ENCODE assay signal across 19 mouse cellular contexts in genomic region chr1:143202182-143202581, GRCm38 (mm10).
DNase-seq lines count a peak whose midpoint lies in the region; ATAC-seq and TF ChIP-seq lines count a peak whose summit lies in the region.
"Had no signal": no experiment of that assay in that cellular context is flagged by ENCODE, and none has a peak within 500 bp of the region (broad histone marks: within the 10 kb centered on the region; RNA-seq: fewer than 3 reads in every experiment).

No protein-coding gene starts in this region.

- H3K4me1 ChIP-seq in heart, embryonic 14.5 days (ENCODE audit: control insufficient read depth in 2 of 2, insufficient read depth in 2 of 2, low read length in 2 of 2), result no peaks in the 10 kb centered on the region
- H3K4me1 ChIP-seq in heart, embryonic 10.5 days, result no peaks in the 10 kb centered on the region
- H3K4me1 ChIP-seq in thymus, adult 2 months (replicated peaks; ENCODE audit: control insufficient read depth, insufficient read depth, low read length), result peaks cover 6% of the 10 kb centered on the region
- no peaks in the 10 kb centered on the region for H3K4me1 ChIP-seq in liver, embryonic 12.5 days
- 0 out of 2 replicates have a peak, but pooled peaks cover 4% of the 10 kb centered on the region for H3K4me1 ChIP-seq in neural tube, embryonic 15.5 days
- H3K4me1 ChIP-seq: embryonic facial prominence, embryonic 13.5 days; midbrain, embryonic 13.5 days had no signal

- H3K9me3 ChIP-seq in heart, embryonic 14.5 days (ENCODE audit: control insufficient read depth, low read length), result no peaks in the 10 kb centered on the region
- no peaks in the 10 kb centered on the region for H3K9me3 ChIP-seq in heart, embryonic 10.5 days
- no peaks in the 10 kb centered on the region for H3K9me3 ChIP-seq in liver, embryonic 12.5 days (replicated peaks)
- no peaks in the 10 kb centered on the region for H3K9me3 ChIP-seq in neural tube, embryonic 15.5 days (replicated peaks)
- H3K9me3 ChIP-seq: embryonic facial prominence, embryonic 13.5 days; G1E; midbrain, embryonic 13.5 days had no signal

- WGBS in heart, embryonic 14.5 days, result 37% methylated on average over 3 of the region's 3 CpGs
- 55% methylated on average over 3 of the region's 3 CpGs for WGBS in heart, embryonic 10.5 days
- 2% methylated on average over 3 of the region's 3 CpGs for WGBS in thymus, adult 2 months
- 41% methylated on average over 3 of the region's 3 CpGs for WGBS in liver, embryonic 12.5 days (ENCODE audit: insufficient replicate concordance)
- 85% methylated on average over 3 of the region's 3 CpGs for WGBS in neural tube, embryonic 15.5 days

- no peak overlapping the region for H3K4me2 ChIP-seq in heart, embryonic 14.5 days (ENCODE audit: low read length)
- no peak overlapping the region for H3K4me2 ChIP-seq in liver, embryonic 12.5 days
- no peak overlapping the region for H3K4me2 ChIP-seq in neural tube, embryonic 15.5 days
- H3K4me2 ChIP-seq: embryonic facial prominence, embryonic 13.5 days; lung, embryonic 14.5 days; midbrain, embryonic 13.5 days had no signal

- no peak overlapping the region for H3K4me3 ChIP-seq in heart, embryonic 14.5 days (ENCODE audit: control insufficient read depth in 1 of 2, insufficient read depth in 1 of 2, low read depth in 1 of 2, low read length in 2 of 2)
- no peak overlapping the region for H3K4me3 ChIP-seq in heart, embryonic 10.5 days
- H3K4me3 ChIP-seq in thymus, adult 2 months (ENCODE audit: control insufficient read depth, insufficient read depth, low read length), result no peak overlapping the region
- H3K4me3 ChIP-seq in liver, embryonic 12.5 days, result no peak overlapping the region
- no peak overlapping the region for H3K4me3 ChIP-seq in neural tube, embryonic 15.5 days (replicated peaks)
- H3K4me3 ChIP-seq: embryonic facial prominence, embryonic 13.5 days; midbrain, embryonic 13.5 days had no signal

- DNase-seq in heart, embryonic 10.5 days (ENCODE audit: low spot score), result no peak
- DNase-seq in thymus, adult 2 months, result peak; percentile 16
- no peak for DNase-seq in thymus, postnatal 10 days (ENCODE audit: low spot score in 2 of 2)
- DNase-seq in thymus, postnatal 36 days, result peak; percentile 11 to 15
- DNase-seq: adrenal gland, adult 8-10 months; cerebellum, adult 18-20 months; forebrain, postnatal 0 days; heart, postnatal 4 days; kidney, adult 9 months; layer of hippocampus, postnatal 36 days; lung, embryonic 14.5 days had no signal

- no peaks in the 10 kb centered on the region for H3K36me3 ChIP-seq in heart, embryonic 14.5 days (ENCODE audit: control insufficient read depth, insufficient read depth, low read length)
- no peaks in the 10 kb centered on the region for H3K36me3 ChIP-seq in heart, embryonic 10.5 days
- H3K36me3 ChIP-seq in thymus, adult 2 months (ENCODE audit: control insufficient read depth, insufficient read depth, low read length), result no peaks in the 10 kb centered on the region
- H3K36me3 ChIP-seq in liver, embryonic 12.5 days, result no peaks in the 10 kb centered on the region
- no peaks in the 10 kb centered on the region for H3K36me3 ChIP-seq in neural tube, embryonic 15.5 days
- H3K36me3 ChIP-seq: embryonic facial prominence, embryonic 13.5 days; G1E; midbrain, embryonic 13.5 days had no signal

- TF ChIP-seq POLR2A in thymus, adult 2 months (IDR thresholded peaks at IDR 0.05; ENCODE audit: control insufficient read depth, extremely low read depth, insufficient read depth, low read length, poor library complexity), result no peak

- H3K9ac ChIP-seq in heart, embryonic 14.5 days (ENCODE audit: low read length), result no peak overlapping the region
- no peak overlapping the region for H3K9ac ChIP-seq in liver, embryonic 12.5 days
- H3K9ac ChIP-seq in neural tube, embryonic 15.5 days (replicated peaks), result no peak overlapping the region
- H3K9ac ChIP-seq: embryonic facial prominence, embryonic 13.5 days; forebrain, postnatal 0 days; lung, embryonic 14.5 days; midbrain, embryonic 13.5 days had no signal

- no peaks in the 10 kb centered on the region for H3K27me3 ChIP-seq in heart, embryonic 14.5 days (ENCODE audit: control insufficient read depth, insufficient read depth, low read length)
- no peaks in the 10 kb centered on the region for H3K27me3 ChIP-seq in heart, embryonic 10.5 days (ENCODE audit: insufficient read depth, poor library complexity, severe bottlenecking)
- H3K27me3 ChIP-seq in thymus, adult 2 months (ENCODE audit: control insufficient read depth, insufficient read depth, low read length), result no peaks in the 10 kb centered on the region
- no peaks in the 10 kb centered on the region for H3K27me3 ChIP-seq in liver, embryonic 12.5 days (replicated peaks)
- no peaks in the 10 kb centered on the region for H3K27me3 ChIP-seq in neural tube, embryonic 15.5 days (replicated peaks)
- H3K27me3 ChIP-seq: embryonic facial prominence, embryonic 13.5 days; midbrain, embryonic 13.5 days had no signal

- TF ChIP-seq CTCF in thymus, adult 2 months (IDR thresholded peaks at IDR 0.05; ENCODE audit: borderline replicate concordance, control insufficient read depth, extremely low read depth, insufficient read depth, low read length, poor library complexity), result no peak

- no peak overlapping the region for H3K27ac ChIP-seq in heart, embryonic 14.5 days (replicated peaks in 1 of 2; ENCODE audit: control insufficient read depth in 1 of 2, insufficient read depth in 1 of 2, low read depth in 2 of 2, low read length in 2 of 2)
- H3K27ac ChIP-seq in heart, embryonic 10.5 days, result no peak overlapping the region
- 0 out of 2 replicates have a peak overlapping the region, but pooled peaks have one; percentile 4 for H3K27ac ChIP-seq in thymus, adult 2 months (ENCODE audit: control insufficient read depth, insufficient read depth, low read length)
- H3K27ac ChIP-seq in liver, embryonic 12.5 days, result no peak overlapping the region
- no peak overlapping the region for H3K27ac ChIP-seq in neural tube, embryonic 15.5 days (replicated peaks)
- H3K27ac ChIP-seq: embryonic facial prominence, embryonic 13.5 days; macrophage; midbrain, embryonic 13.5 days had no signal

- 0 out of 2 replicates have a peak, but pooled peaks have one; percentile 54 for ATAC-seq in heart, embryonic 14.5 days (ENCODE audit: insufficient number of reproducible peaks, insufficient read depth, low FRiP score, low read depth)
- ATAC-seq in granulocyte monocyte progenitor cell, adult 5-6 weeks (replicated peaks; ENCODE audit: poor library complexity, severe bottlenecking), result peak; percentile 53
- no peak for ATAC-seq in liver, embryonic 12.5 days
- ATAC-seq in neural tube, embryonic 15.5 days (ENCODE audit: low FRiP score), result no peak
- ATAC-seq: forebrain, postnatal 0 days; midbrain, embryonic 13.5 days had no signal

Comparison
In these comparisons a context has a peak if more than half of its experiments do, and no peak if none do; other contexts are left out.
1. DNase-seq: peak in thymus, adult 2 months (single experiment) and thymus, postnatal 36 days (2 of 2); none in heart, embryonic 10.5 days (single experiment) and thymus, postnatal 10 days (0 of 2).
2. ATAC-seq: peak in heart, embryonic 14.5 days (single experiment) and granulocyte monocyte progenitor cell, adult 5-6 weeks (single experiment); none in liver, embryonic 12.5 days (single experiment) and neural tube, embryonic 15.5 days (single experiment).